Mouse (Mus musculus) mature B cell (primary cell): ENCODE measurements around the gene Lct.
"Not testable (repeated sequence)": the region's sequence is repeated elsewhere in the genome, so short reads cannot be mapped to it uniquely, and the experiment has no call there.

Experiments
- in situ Hi-C: fragments of 300-500 bp; cut with MboI; formaldehyde crosslinking; loops from 2 replicates; pipeline ENCODE4 v1.14.3; 2019

The Lct gene

DNA sequence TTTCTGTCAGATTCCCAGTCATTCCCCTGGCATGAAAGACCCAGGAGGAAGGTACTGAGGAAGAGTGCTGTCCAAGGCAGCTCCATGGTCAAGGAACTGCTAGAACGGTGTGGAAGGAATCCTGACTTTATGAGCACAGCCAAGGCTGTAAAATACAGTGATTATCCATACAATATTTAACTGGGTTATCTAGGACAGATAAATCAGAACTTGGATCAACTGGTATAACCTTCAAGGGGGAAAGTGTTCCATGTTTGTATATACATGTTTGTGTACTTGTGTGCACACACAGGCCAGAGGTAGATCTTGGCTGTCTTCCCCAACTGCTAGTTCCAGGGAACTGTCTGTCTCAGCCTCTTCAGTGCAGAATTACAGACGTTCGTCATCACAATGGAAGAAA, at the start of gene Lct:
Lct (minus strand) TSS at position 101 of the 400 bp plus-strand sequence.
- in situ Hi-C loops: no loop called here

DNA sequence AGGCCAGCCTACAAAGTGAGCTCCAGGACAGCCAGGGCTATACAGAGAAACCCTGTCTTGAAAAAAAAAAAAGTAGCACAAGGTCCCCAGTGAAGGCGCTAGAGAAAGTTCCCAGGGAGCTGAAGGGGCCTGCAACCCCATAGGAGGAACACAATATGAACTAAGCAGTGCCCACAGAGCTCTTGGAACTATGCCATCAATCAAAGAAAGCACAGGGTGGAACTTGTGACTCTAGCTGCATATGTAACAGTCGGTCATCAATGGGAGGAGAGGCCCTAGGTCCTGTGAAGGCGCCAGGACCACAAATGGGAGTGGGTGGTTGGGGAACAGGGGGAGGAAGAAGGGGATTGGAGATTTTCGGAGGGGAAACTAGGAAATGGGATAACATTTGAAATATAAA, 48.7 kb upstream of the Lct start:
- in situ Hi-C loops: no loop called here

- in situ Hi-C loops: no loop called here
Observed at GRCm38 (mm10) chr1:128372143-128372860, 44.2 kb upstream of the Lct start.

GRCm38 (mm10) chr1:128368732-128369441, 40.8 kb upstream of the Lct start:
- in situ Hi-C loops: loop anchor here (5.0 kb wide), 1 partner anchor 458 kb away; no protein-coding TSS in a partner anchor

GRCm38 (mm10) chr1:128360601-128361000, 32.5 kb upstream of the Lct start:
- in situ Hi-C loops: no loop called here

DNA sequence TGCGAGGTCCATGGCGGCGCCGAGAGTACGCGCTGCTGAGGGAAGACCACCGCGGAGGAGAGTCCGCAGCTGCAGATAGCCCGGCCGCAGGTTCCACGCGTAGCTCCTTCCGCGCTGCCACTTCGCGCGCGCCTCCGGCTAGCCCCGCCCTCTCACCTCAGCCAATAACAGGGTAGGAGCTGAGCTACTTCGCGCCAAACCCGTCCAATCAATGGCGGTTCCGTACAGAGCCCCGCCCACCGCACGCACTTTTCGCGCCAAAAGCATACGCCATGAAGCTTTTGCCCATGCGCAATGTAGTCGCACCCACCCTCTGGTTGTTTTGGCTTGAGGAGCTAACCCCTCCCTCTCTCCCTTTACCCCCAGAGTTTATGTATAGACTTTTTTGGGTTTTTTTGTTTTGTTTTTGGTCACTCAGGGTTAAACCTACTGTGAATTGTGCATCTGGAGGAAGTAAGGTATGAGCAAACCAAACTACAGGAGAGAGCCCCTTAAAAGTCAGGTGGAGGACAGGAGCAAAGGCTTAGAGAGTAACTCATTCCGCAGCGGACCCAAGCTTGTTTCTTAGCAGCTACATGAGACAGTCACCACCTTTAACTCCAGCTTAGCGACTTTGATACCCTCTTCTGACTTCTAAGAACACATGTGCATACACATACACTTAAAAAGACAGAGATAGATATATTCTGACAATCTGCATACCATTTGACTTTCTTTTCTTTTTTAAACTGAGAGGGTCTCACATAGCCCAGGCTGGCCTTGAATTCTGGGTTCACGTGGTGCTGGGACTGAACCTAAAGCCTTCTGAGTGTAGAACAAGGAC, 31.6 kb upstream of the Lct start, which contains the start of gene Mcm6:
Mcm6 (minus strand) TSS at position 111 of the 823 bp plus-strand sequence.
- in situ Hi-C loops: no loop called here

GRCm38 (mm10) chr1:128358916-128359553, 30.9 kb upstream of the Lct start:
- in situ Hi-C loops: no loop called here

DNA sequence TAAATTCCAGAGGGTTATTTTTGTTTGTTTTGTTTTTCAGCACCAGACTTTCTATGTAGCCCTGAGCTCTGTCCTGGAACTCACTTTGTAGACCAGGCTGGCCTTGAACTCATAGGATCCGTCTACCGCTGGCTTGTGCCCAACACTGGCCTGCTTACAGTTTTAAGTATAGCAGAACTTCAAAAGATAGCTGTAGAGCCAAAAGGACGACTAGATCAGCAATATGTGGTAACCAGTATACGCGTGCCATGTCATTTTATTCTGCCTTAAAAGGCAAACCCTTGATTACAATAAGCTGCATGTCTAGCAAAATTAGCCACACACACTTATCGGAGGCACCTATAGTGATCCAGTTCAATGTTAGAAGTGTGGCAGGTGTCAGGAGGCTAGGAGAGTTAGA, 30.2 kb upstream of the Lct start:
- in situ Hi-C loops: no loop called here

GRCm38 (mm10) chr1:128357452-128357851, 29.3 kb upstream of the Lct start:
- in situ Hi-C loops: no loop called here

- in situ Hi-C loops: no loop called here
Observed at GRCm38 (mm10) chr1:128353092-128353491, 25.0 kb upstream of the Lct start.

GRCm38 (mm10) chr1:128344232-128344631, 16.1 kb upstream of the Lct start:
- in situ Hi-C loops: no loop called here

DNA sequence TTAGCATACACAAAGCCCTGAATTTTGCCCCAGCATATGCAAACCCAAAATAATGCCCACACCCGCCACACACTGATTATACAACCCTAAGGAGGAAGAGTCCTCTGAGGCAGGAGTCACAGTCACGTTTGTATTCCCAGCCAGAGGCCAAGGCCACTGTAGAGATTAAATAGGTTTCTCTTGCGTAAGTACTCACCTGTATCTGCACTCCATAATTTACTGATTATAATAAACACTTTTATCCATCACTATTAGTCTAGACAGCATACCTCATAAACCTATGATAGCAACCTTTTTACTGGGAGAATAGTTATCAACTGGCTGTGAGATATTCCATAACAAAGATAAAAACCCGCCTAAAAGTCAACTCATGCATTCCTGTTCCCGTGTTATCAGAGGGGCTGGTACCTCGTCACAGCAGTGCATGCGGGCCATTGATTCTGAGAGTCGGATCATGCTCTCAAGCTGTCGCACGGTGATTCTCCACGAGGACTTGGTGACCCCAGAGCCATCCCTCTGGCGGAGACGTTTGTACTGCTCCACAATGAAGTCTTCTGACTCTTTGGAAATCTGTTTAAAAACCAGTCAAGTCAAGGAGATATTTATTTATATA, 9.7 kb upstream of the Lct start:
- in situ Hi-C loops: no loop called here

GRCm38 (mm10) chr1:128330313-128330712, 2.2 kb upstream of the Lct start:
- in situ Hi-C loops: no loop called here

- in situ Hi-C loops: no loop called here
Observed at GRCm38 (mm10) chr1:128327165-128327564, 953 bp downstream of the Lct start.

- in situ Hi-C loops: no loop called here
Observed at GRCm38 (mm10) chr1:128324776-128325175, 3.3 kb downstream of the Lct start.

GRCm38 (mm10) chr1:128323026-128323643, 5.0 kb downstream of the Lct start:
- in situ Hi-C loops: no loop called here

- in situ Hi-C loops: not testable (repeated sequence)
Observed at GRCm38 (mm10) chr1:128319266-128319665, 8.9 kb downstream of the Lct start.

- in situ Hi-C loops: no loop called here
Observed at GRCm38 (mm10) chr1:128314665-128315064, 13.5 kb downstream of the Lct start.

DNA sequence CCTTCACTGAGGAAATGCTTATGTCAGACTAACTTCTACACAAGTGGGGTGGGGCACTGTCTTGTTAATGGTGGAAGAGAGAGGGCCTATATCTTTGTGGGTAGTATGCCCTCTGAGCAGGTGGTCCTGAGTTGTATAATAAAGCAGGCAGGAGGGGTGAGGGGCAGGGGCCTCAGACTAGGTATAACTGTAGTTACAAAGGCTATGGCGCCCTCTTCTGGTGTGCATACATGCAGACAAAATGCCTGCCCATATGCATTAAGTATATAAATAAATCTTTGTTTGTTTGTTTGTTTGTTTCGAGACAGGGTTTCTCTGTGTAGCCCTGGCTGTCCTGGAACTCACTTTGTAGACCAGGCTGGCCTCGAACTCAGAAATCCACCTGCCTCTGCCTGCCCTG, 19.1 kb downstream of the Lct start:
- in situ Hi-C loops: no loop called here

DNA sequence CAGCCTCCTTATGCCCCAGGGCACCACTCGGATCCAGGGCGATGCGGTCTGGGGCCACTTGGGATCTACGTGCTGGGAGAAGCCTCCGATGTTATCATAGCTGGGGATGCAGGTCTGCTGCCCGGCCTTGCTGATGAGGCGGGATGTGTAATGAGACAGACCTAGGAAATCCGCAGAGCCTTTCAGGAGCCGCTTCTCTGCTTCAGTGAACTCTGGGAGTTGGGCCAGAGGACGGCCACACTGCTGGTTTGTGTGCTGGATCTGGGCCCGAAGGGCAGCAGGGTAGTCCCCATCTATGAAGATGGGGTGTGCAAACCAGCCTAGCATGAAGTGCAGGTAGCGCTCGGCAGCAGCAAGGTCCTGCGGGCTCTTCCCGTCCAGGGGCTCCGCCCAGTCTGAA, 24.2 kb downstream of the Lct start:
- in situ Hi-C loops: no loop called here
